Mouse (Mus musculus) mouse trophoblast stem cell (cell line): ENCODE data around the gene Ess2.

Source experiments
- in situ Hi-C, 2 experiments: fragments of 300-500 bp; cut with MseI, MboI; formaldehyde crosslinking; loops; 2 replicates in 1 of 2; 3 replicates in 1 of 2; pipeline ENCODE4 v1.15.1; 2025

Ess2 gene

DNA sequence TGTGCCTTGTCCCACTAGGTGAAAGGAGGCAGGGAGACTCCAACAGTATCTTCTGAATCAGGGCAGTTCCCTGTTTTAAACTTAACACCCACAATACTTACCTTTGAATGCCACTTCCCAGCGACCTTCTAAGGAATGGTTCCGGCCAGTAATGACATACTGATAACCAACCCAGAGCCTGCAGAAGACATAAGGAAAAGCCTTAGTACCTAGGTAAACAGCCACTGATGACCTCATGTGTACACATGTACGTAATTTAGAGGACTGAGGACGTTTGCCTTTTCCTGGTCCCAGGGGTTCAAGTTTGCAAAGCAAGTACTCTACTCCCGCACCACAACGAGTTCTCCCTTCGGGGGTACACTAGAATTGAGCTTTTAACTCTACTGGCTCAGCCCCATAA is 54.0 kb downstream of the Ess2 start:
- in situ Hi-C loops: no loop called here

DNA sequence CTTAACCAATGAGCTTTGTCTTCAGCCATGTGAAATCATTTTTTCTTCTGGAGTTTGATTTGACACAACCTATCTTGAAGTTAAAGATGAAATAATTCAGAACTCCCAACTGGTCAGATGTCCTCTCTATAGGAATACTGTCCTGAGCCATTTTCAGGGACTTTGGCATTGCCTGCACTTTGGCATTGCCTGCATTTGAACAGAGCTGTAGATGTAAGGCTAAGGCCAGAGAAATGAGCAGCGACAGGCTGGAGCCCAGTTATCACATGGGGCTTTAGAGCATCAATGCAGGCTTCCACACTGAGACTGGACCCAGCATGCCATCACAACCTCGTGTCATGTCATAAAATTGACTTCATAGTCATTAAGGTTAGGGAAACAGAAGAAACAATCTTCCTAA is 57.9 kb downstream of the Ess2 start:
- in situ Hi-C loops: no loop called here

DNA sequence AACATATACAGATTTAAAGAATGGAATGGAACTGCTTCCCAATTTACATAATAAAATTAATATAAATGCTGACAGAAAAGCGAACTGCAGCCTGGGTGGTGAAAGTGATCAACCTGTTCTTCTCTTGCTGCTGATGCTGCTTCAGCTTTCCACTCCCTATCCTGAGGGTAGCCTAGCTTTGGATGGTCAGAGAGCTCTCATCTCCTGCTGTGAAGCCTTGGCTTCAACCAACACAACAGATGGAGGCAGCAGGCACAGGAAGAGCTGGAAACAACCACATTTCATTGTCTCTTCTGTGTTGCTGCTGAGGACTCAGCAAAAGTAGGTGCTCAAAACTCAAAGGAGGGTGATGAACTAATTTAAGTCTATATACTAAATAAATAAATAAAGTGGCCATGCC is 59.3 kb downstream of the Ess2 start:
- in situ Hi-C loops: no loop called here

DNA sequence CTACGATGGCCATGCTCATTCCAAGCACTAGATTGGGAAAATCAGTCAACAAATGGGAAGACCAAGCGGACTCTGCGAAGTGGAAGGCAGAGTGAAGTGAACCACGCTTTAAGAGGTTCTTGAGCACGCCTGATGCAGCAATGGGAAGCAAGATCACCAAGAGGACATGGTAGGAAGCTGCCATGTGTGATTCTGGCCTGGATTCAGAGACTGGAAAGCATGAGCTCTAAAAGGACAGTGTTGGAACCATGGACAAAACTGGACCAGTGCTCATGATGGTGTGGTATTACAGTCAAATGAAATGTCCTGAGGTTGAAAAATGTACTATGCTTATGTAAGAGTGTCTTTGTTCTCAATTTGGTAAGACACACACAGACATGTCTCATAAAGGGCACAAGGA is 59.8 kb downstream of the Ess2 start:
- in situ Hi-C loops: no loop called here
